Comparison of ENCODE assay signal across 16 mouse cellular contexts in the genomic region with DNA sequence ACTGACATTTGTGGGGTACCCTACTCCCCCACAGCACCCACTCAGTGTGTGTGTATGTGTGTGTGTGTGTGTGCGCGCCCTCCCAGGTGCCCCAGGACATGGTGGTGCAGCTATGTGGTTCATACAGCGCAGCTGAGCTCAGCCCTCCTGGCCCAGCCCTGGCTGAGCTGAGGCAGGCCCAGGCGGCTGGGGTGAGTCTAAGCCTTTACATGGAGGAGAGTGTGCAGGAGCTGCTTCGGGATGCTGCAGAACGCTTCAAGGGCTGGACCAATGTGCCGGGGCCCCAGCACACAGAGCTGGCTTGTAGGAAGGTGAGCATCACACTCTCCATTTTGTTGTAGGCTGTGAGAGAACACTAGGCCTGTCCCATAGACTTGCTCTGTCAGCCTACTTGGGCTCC.
"Had no signal": no experiment of that assay in that cellular context is flagged by ENCODE, and none has a peak within 500 bp of the region (broad histone marks: within the 10 kb centered on the region; RNA-seq: fewer than 3 reads in every experiment).

No protein-coding gene starts in this region.

- H3K4me1 ChIP-seq: neural tube, embryonic 13.5 days; neural tube, embryonic 15.5 days; stomach, embryonic 15.5 days had no signal

- H3K4me2 ChIP-seq: neural tube, embryonic 13.5 days; neural tube, embryonic 15.5 days; stomach, embryonic 15.5 days had no signal

- H3K36me3 ChIP-seq: neural tube, embryonic 13.5 days; neural tube, embryonic 15.5 days; stomach, embryonic 15.5 days had no signal

- H3K9me3 ChIP-seq: neural tube, embryonic 13.5 days; neural tube, embryonic 15.5 days; stomach, embryonic 15.5 days had no signal

- DNase-seq: retina, postnatal 1 day; right cerebral cortex, adult 18-20 months; right cerebral cortex, postnatal 14 days; right cerebral cortex, postnatal 25 days; right cerebral cortex, postnatal 4 days; spleen, adult 18-20 months; thymus, adult 18-20 months; thymus, adult 2 months; thymus, postnatal 14 days; thymus, postnatal 25 days; thymus, postnatal 36 days; thymus, postnatal 4 days had no signal

- H3K4me3 ChIP-seq: neural tube, embryonic 13.5 days; neural tube, embryonic 15.5 days; stomach, embryonic 15.5 days had no signal

- H3K27ac ChIP-seq: neural tube, embryonic 13.5 days; neural tube, embryonic 15.5 days; stomach, embryonic 15.5 days; stomach, postnatal 0 days had no signal

- H3K9ac ChIP-seq: neural tube, embryonic 13.5 days; neural tube, embryonic 15.5 days; stomach, embryonic 15.5 days had no signal

- H3K27me3 ChIP-seq: stomach, embryonic 15.5 days had no signal
